Mouse (Mus musculus): Measurements from ENCODE around the gene Mgl2.

DNA sequence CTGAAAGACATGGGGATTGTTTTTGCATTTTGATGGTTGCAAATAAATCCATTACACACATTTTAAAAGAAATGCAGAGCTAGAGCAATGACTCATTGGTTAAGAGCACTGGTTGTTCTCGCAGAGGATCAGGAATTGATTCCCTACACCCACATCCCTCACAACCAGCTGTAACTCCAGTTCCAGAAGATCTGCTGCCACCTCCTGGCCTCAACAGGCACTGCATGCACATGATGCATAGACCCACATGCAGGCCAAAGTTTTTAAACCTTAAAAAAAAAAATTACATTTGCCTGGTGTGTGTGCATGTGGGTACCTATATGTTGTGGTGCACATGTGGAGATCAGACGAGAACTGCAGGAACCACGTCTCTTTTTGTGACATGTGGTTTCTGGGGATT, 20.0 kb upstream of the Mgl2 start:
- TF ChIP-seq USF1 (IDR thresholded peaks at IDR 0.05; ENCODE audit: low read depth) (no peak), MAX (IDR thresholded peaks at IDR 0.05; ENCODE audit: low read depth) (no peak), POLR2A (IDR thresholded peaks at IDR 0.05; ENCODE audit: insufficient read length, low read depth) (no peak), POLR2AphosphoS2 (IDR thresholded peaks at IDR 0.05; ENCODE audit: insufficient read length, low read depth) (no peak)
